7 mouse cellular contexts compared by ENCODE assay signal in genomic region chr9:29409216-29409907, GRCm38 (mm10).
DNase-seq lines count a peak whose midpoint lies in the region; ATAC-seq and TF ChIP-seq lines count a peak whose summit lies in the region.

No protein-coding gene starts in this region.

- no peak for ATAC-seq in hindbrain, embryonic 11.5 days (ENCODE audit: low FRiP score)

- H3K4me1 ChIP-seq in hindbrain, embryonic 11.5 days (replicated peaks; ENCODE audit: control insufficient read depth, insufficient read depth, low read length): 0 out of 2 replicates have a peak, but pooled peaks cover 3% of the 10 kb centered on the region
- peaks cover 3% of the 10 kb centered on the region for H3K4me1 ChIP-seq in testis, adult 2 months (ENCODE audit: control insufficient read depth, insufficient read depth, low read length)

- peaks cover 9% of the 10 kb centered on the region for H3K27me3 ChIP-seq in hindbrain, embryonic 11.5 days (ENCODE audit: control insufficient read depth, insufficient read depth, low read length)
- H3K27me3 ChIP-seq in testis, adult 2 months (ENCODE audit: control insufficient read depth, insufficient read depth, low read length): no peaks in the 10 kb centered on the region

- WGBS in hindbrain, embryonic 11.5 days: 57% methylated on average over 8 of the region's 8 CpGs

- no peaks in the 10 kb centered on the region for H3K9me3 ChIP-seq in hindbrain, embryonic 11.5 days (ENCODE audit: control insufficient read depth, low read length)

- peak; percentile 85; the same call in 1 of the 2 replicates for TF ChIP-seq CTCF in testis, adult 2 months (IDR thresholded peaks at IDR 0.05; ENCODE audit: control insufficient read depth, insufficient read depth, insufficient replicate concordance, low read depth, low read length)

- H3K9ac ChIP-seq in hindbrain, embryonic 11.5 days (ENCODE audit: low read depth, low read length): no peak overlapping the region

- no peak for TF ChIP-seq POLR2A in testis, adult 2 months (IDR thresholded peaks at IDR 0.05; ENCODE audit: control insufficient read depth, low read depth, low read length)

- no peak overlapping the region for H3K27ac ChIP-seq in hindbrain, embryonic 11.5 days (ENCODE audit: low read depth, low read length)
- no peak overlapping the region for H3K27ac ChIP-seq in testis, adult 2 months (ENCODE audit: control insufficient read depth, insufficient read depth, low read depth, low read length)

- H3K4me2 ChIP-seq in hindbrain, embryonic 11.5 days (replicated peaks; ENCODE audit: low read depth, low read length): no peak overlapping the region

- DNase-seq in ovary, postnatal 14 days (ENCODE audit: low spot score): peak; percentile 46
- DNase-seq in ovary, adult 18-20 months (ENCODE audit: low spot score): no peak
- DNase-seq in adrenal gland, adult 2 months: peak; percentile 18
- peak; percentile 88 to 89 for DNase-seq in cerebellum, postnatal 25 days
- peak; percentile 76 for DNase-seq in hindbrain, embryonic 11.5 days (ENCODE audit: low spot score)
- DNase-seq in lung, postnatal 14 days: peak; percentile 61

- H3K4me3 ChIP-seq in hindbrain, embryonic 11.5 days (ENCODE audit: low read depth, low read length): no peak overlapping the region
- no peak overlapping the region for H3K4me3 ChIP-seq in testis, adult 2 months (ENCODE audit: control insufficient read depth, low read depth, low read length)

- no peaks in the 10 kb centered on the region for H3K36me3 ChIP-seq in hindbrain, embryonic 11.5 days (ENCODE audit: control insufficient read depth, insufficient read depth, low read length)
- H3K36me3 ChIP-seq in testis, adult 2 months (ENCODE audit: control insufficient read depth, insufficient read depth, low read length): no peaks in the 10 kb centered on the region
